In the genomic region with DNA sequence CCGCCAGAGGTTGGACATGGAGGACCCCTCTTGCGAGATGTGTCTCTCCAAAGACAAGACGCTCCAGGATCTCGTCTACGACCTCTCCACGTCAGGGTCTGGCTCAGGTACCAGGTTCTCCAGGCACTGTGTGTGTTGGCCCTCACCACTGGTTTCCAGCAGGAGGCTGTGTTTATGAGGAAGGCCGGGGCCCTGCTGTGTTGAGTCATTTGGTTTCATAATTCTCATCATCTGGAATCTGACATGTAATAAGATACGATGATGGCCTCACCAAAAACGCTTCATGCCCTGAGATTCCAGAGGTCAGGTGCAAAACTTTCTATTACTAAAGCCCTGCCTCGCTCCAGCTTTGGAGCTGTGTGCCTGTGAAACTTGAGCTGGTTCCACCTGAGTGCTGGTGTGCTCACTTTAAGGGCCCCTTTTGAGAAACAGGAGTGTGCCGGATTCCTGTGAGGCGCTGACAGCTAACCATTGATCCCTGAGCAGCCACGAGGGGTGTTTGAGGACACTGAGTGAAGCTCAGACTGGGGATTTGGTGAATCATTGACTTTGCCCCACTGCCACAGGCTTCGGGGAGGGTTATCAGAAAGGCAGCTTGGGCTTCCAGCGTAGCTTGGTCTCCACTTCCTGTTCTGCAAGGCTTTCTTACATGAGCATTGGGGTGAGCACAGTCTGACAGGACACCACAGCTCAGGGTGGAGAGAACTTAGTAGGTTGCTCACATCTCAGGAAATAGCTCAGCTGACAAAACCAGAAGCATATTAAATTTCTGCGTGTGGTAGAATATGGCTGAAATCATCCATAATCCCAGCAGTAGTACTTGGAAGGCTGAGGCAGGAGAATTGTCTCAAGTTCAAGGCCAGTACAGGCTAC, we compare ENCODE assay signal across 12 mouse cellular contexts. TPM values are rescaled to one million over a fixed set of nuclear protein-coding genes. Genes with fewer than 3 reads are reported as not detected.
DNase-seq lines count a peak whose midpoint lies in the region; ATAC-seq and TF ChIP-seq lines count a peak whose summit lies in the region.
"Had no signal": no experiment of that assay in that cellular context is flagged by ENCODE, and none has a peak within 500 bp of the region (broad histone marks: within the 10 kb centered on the region; RNA-seq: fewer than 3 reads in every experiment).

No protein-coding gene starts in this region.

- WGBS in kidney, embryonic 15.5 days = 70% methylated on average over 16 of the region's 16 CpGs

- H3K27ac ChIP-seq in kidney, embryonic 15.5 days = peak overlapping the region; percentile 88
- H3K27ac ChIP-seq: forebrain, embryonic 12.5 days; hindbrain, embryonic 15.5 days; neural tube, embryonic 15.5 days had no signal

- H3K4me1 ChIP-seq in kidney, embryonic 15.5 days = peaks cover 75% of the 10 kb centered on the region

- H3K9me3 ChIP-seq in kidney, embryonic 15.5 days (replicated peaks) = no peaks in the 10 kb centered on the region
- H3K9me3 ChIP-seq: forebrain, embryonic 12.5 days; hindbrain, embryonic 15.5 days; neural tube, embryonic 15.5 days had no signal

- POLR2A ChIA-PET in Patski (lab: Charles Lee) = interaction anchor here (0.9 to 1.3 kb wide), 2 partner anchors 31 to 50 kb away, joined by 3 read pairs; no protein-coding TSS in a partner anchor

- CTCF ChIA-PET in Patski (lab: Charles Lee) = interaction anchor here (0.9 to 2.5 kb wide), 3 partner anchors 14 to 31 kb away, joined by 3 to 6 read pairs (median 5); no protein-coding TSS in a partner anchor

- ATAC-seq in CD4-positive, CD25-positive, alpha-beta regulatory T cell, adult 4 months = peak; percentile 48
- ATAC-seq in Patski = peak; percentile 80
- peak; percentile 80 for ATAC-seq in kidney, embryonic 15.5 days (replicated peaks; ENCODE audit: low FRiP score)
- ATAC-seq in megakaryocyte, adult 5-6 weeks (ENCODE audit: poor library complexity, severe bottlenecking) = peak; percentile 44

- in situ Hi-C loops in Patski (cut with MboI; ENCODE audit: low pct_unique_long_range_greater_than_20kb) = loop anchor here (10.0 kb wide), 1 partner anchor 50 kb away; no protein-coding TSS in a partner anchor

- no peak for TF ChIP-seq CTCF in Patski (IDR thresholded peaks at IDR 0.05)

- no peak overlapping the region for H3K4me3 ChIP-seq in kidney, embryonic 15.5 days (replicated peaks)
- H3K4me3 ChIP-seq: forebrain, embryonic 12.5 days; hindbrain, embryonic 15.5 days; neural tube, embryonic 15.5 days had no signal

- peak; percentile 94 for DNase-seq in Patski (ENCODE audit: low read depth, low spot score)
- no peak for DNase-seq in urinary bladder, postnatal 10 days (ENCODE audit: low spot score)
- no peak for DNase-seq in urinary bladder, adult 18-20 months (ENCODE audit: low spot score in 2 of 2)
- no peak for DNase-seq in urinary bladder, postnatal 4 days (ENCODE audit: low spot score in 2 of 2)
- DNase-seq: thymus, postnatal 25 days had no signal

- H3K36me3 ChIP-seq in kidney, embryonic 15.5 days = peaks cover 50% of the 10 kb centered on the region

- no peak overlapping the region for H3K9ac ChIP-seq in kidney, embryonic 15.5 days
- H3K9ac ChIP-seq: forebrain, embryonic 12.5 days; hindbrain, embryonic 15.5 days; neural tube, embryonic 15.5 days had no signal

- no peaks in the 10 kb centered on the region for H3K27me3 ChIP-seq in Patski
- H3K27me3 ChIP-seq in kidney, embryonic 15.5 days = no peaks in the 10 kb centered on the region
- H3K27me3 ChIP-seq: hindbrain, embryonic 15.5 days; neural tube, embryonic 15.5 days had no signal

- H3K4me2 ChIP-seq in kidney, embryonic 15.5 days = no peak overlapping the region
- H3K4me2 ChIP-seq: forebrain, embryonic 12.5 days; hindbrain, embryonic 15.5 days; neural tube, embryonic 15.5 days had no signal

RNA-seq across cellular contexts. Expression of a gene that starts 21.3 kb away (rescaled TPM):
- polyA plus RNA-seq in CD4-positive, CD25-positive, alpha-beta regulatory T cell, adult 4 months (2017; shearing (Covaris generic)) = 1 to 10 TPM; 4.0 to 5.4 TPM
- polyA plus RNA-seq in Patski (2021) = 31.1 TPM
- polyA plus RNA-seq in kidney, embryonic 15.5 days (2015; fragmentation: Nextera tagmentation; extraction: Ambion mirVana) = 6.2 and 6.4 TPM in 2 replicates
- 7.4 and 7.7 TPM in 2 replicates for total RNA-seq in megakaryocyte, adult 5-6 weeks (2015)
- total RNA-seq in megakaryocyte, adult 5-6 weeks (2017) = 15.2 and 17.1 TPM in 2 replicates

RNA-seq across cellular contexts. Expression of a gene that starts 28.8 kb away (rescaled TPM):
- polyA plus RNA-seq in CD4-positive, CD25-positive, alpha-beta regulatory T cell, adult 4 months (2017; shearing (Covaris generic)) = under 1 TPM in 1 of 2 experiments, not detected in 1; 0.47 TPM
- 6.8 TPM for polyA plus RNA-seq in Patski (2021)
- 4.7 TPM in 2 replicates for polyA plus RNA-seq in kidney, embryonic 15.5 days (2015; fragmentation: Nextera tagmentation; extraction: Ambion mirVana)
- 0.16 and 0.30 TPM in 2 replicates for total RNA-seq in megakaryocyte, adult 5-6 weeks (2015)
- 0.29 and 0.85 TPM in 2 replicates for total RNA-seq in megakaryocyte, adult 5-6 weeks (2017)
- total RNA-seq: megakaryocyte-erythroid progenitor cell, adult 5-6 weeks had no signal

RNA-seq across cellular contexts. Expression of a gene that starts 58.9 kb away (rescaled TPM):
- 100 to 1,000 TPM in 1 of 2 experiments, 10 to 100 TPM in 1; 57.3 to 120 TPM for polyA plus RNA-seq in CD4-positive, CD25-positive, alpha-beta regulatory T cell, adult 4 months (2017; shearing (Covaris generic))
- polyA plus RNA-seq in Patski (2021) = 2.2 TPM
- 9.8 and 10.0 TPM in 2 replicates for polyA plus RNA-seq in kidney, embryonic 15.5 days (2015; fragmentation: Nextera tagmentation; extraction: Ambion mirVana)
- total RNA-seq in megakaryocyte, adult 5-6 weeks (2015) = 42.1 and 45.0 TPM in 2 replicates
- 37.0 TPM in 2 replicates for total RNA-seq in megakaryocyte, adult 5-6 weeks (2017)
